Mouse (Mus musculus): Measurements from ENCODE around the gene Gm5148. TPM values are rescaled to one million over a fixed set of nuclear protein-coding genes. Genes with fewer than 3 reads are reported as not detected.

Gm5148 gene
- polyA plus RNA-seq, 1 experiment from 2014 or later = 4.1 TPM

DNA sequence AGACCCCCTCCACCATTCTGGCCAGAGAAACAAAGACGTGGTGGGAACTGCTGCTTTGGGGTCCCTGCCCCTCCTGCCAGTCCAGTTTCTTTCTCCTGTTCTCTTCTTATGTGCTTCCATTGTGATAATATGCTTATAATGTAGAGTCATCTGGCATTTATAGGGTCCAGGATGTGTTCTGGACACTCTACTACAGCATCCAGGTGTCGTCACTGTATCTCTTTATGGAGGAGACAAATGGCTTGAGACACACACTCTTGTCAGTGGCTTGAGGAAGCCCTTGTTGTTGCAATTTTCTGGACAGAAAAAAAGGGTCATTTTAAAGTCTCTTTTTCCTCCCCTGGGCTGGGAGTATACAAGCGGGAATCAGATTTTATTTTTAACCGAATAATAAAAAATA, 33.3 kb upstream of the Gm5148 start:
- no peaks in the 10 kb centered on the region; the same call in 1 of the 2 replicates for H3K9me3 ChIP-seq (ENCODE audit: low read length)
- ATAC-seq = no peak
- H3K4me2 ChIP-seq (ENCODE audit: low read depth, low read length) = peak overlapping the region; percentile 49; the same call in 1 of the 2 replicates
- no peaks in the 10 kb centered on the region for H3K27me3 ChIP-seq (ENCODE audit: insufficient read depth, low read length)
- no peak overlapping the region for H3K4me3 ChIP-seq (ENCODE audit: low read depth, low read length)
- H3K36me3 ChIP-seq (replicated peaks; ENCODE audit: insufficient read depth, low read length) = no peaks in the 10 kb centered on the region
- WGBS (ENCODE audit: insufficient replicate concordance) = 34% methylated on average over 4 of the region's 4 CpGs
- peak overlapping the region; percentile 91 for H3K27ac ChIP-seq (ENCODE audit: low read depth)
- H3K4me1 ChIP-seq (ENCODE audit: insufficient read depth) = peaks cover 19% of the 10 kb centered on the region
- DNase-seq = no peak
- no peak overlapping the region for H3K9ac ChIP-seq (replicated peaks)
- TF ChIP-seq EP300 (IDR thresholded peaks at IDR 0.05; ENCODE audit: low read depth) (no peak), CTCF (IDR thresholded peaks at IDR 0.05; ENCODE audit: low read depth) (no peak)

- ATAC-seq = no peak
- no peak overlapping the region for H3K4me3 ChIP-seq (ENCODE audit: low read depth, low read length)
- no peaks in the 10 kb centered on the region; the same call in 1 of the 2 replicates for H3K9me3 ChIP-seq (ENCODE audit: low read length)
- WGBS (ENCODE audit: insufficient replicate concordance) = 64% methylated on average over 2 of the region's 2 CpGs
- H3K36me3 ChIP-seq (replicated peaks; ENCODE audit: insufficient read depth, low read length) = no peaks in the 10 kb centered on the region
- peaks cover 14% of the 10 kb centered on the region for H3K4me1 ChIP-seq (ENCODE audit: insufficient read depth)
- DNase-seq = no peak
- no peaks in the 10 kb centered on the region for H3K27me3 ChIP-seq (ENCODE audit: insufficient read depth, low read length)
- H3K4me2 ChIP-seq (ENCODE audit: low read depth, low read length) = no peak overlapping the region
- H3K9ac ChIP-seq (replicated peaks) = no peak overlapping the region
- no peak overlapping the region for H3K27ac ChIP-seq (ENCODE audit: low read depth)
- no peak for TF ChIP-seq EP300 (IDR thresholded peaks at IDR 0.05; ENCODE audit: low read depth)
- no peak for TF ChIP-seq CTCF (IDR thresholded peaks at IDR 0.05; ENCODE audit: low read depth)
These were observed 31.7 kb upstream of the Gm5148 start for GRCm38 (mm10) chr3:37756005-37756404.

- Histone ChIP-seq H3K27ac (ENCODE audit: low read depth) (no peak overlapping the region), H3K4me3 (ENCODE audit: low read depth, low read length) (no peak overlapping the region), H3K4me1 (ENCODE audit: insufficient read depth) (peaks cover 10% of the 10 kb centered on the region; the same call in 1 of the 2 replicates), H3K4me2 (ENCODE audit: low read depth, low read length) (no peak overlapping the region), H3K9me3 (ENCODE audit: low read length) (no peaks in the 10 kb centered on the region), H3K9ac (replicated peaks) (no peak overlapping the region), H3K36me3 (replicated peaks; ENCODE audit: insufficient read depth, low read length) (no peaks in the 10 kb centered on the region), H3K27me3 (ENCODE audit: insufficient read depth, low read length) (no peaks in the 10 kb centered on the region)
- 88% methylated on average over 3 of the region's 3 CpGs for WGBS (ENCODE audit: insufficient replicate concordance)
- TF ChIP-seq EP300 (IDR thresholded peaks at IDR 0.05; ENCODE audit: low read depth) (no peak), CTCF (IDR thresholded peaks at IDR 0.05; ENCODE audit: low read depth) (no peak)
- ATAC-seq (no peak), DNase-seq (no peak)
These were observed 30.3 kb upstream of the Gm5148 start for GRCm38 (mm10) chr3:37754639-37755038.

- DNase-seq = no peak
- no peak overlapping the region for H3K9ac ChIP-seq (replicated peaks)
- H3K27ac ChIP-seq (ENCODE audit: low read depth) = no peak overlapping the region
- 78% methylated on average over 3 of the region's 3 CpGs for WGBS (ENCODE audit: insufficient replicate concordance)
- no peaks in the 10 kb centered on the region for H3K9me3 ChIP-seq (ENCODE audit: low read length)
- H3K4me1 ChIP-seq (ENCODE audit: insufficient read depth) = peaks cover 9% of the 10 kb centered on the region; the same call in 1 of the 2 replicates
- no peaks in the 10 kb centered on the region for H3K27me3 ChIP-seq (ENCODE audit: insufficient read depth, low read length)
- H3K4me2 ChIP-seq (ENCODE audit: low read depth, low read length) = no peak overlapping the region
- no peak overlapping the region for H3K4me3 ChIP-seq (ENCODE audit: low read depth, low read length)
- no peak for TF ChIP-seq CTCF (IDR thresholded peaks at IDR 0.05; ENCODE audit: low read depth)
- TF ChIP-seq EP300 (IDR thresholded peaks at IDR 0.05; ENCODE audit: low read depth) = no peak
- no peaks in the 10 kb centered on the region for H3K36me3 ChIP-seq (replicated peaks; ENCODE audit: insufficient read depth, low read length)
- no peak for ATAC-seq
These were observed 28.9 kb upstream of the Gm5148 start for GRCm38 (mm10) chr3:37753148-37753547.

DNA sequence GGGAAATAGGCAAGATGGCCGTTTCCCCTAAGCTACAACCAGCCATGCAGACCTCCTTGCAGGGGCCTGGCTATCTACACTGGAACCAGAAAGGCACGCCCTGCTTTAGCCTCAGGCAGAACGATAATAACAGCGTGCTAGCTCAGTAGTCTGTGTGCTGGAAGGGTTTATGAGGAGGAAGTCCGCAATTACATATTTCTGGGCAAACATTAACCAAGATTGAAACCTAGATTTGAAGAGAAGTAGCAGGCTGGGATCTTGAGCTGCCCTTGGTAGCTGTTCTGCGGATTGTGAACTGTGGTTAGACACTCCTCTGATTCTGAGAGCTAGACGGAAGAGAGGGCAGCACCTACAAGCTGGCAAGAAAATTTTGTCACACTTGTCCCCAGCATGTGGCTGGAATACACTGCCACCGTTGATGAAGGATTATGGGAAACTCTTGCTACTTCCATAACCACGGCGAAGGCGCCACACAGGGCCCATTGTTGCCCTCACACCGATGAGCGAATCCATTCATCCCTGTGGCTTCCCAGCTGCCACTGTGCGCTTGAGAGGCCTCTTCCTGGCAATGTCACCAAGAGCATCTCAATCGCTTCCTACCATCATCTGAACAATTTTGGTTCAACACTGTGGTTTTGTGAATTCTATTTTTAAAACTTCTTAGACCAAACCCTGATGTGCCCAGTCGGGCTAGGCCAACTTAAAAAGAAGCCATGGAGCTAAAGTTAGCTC, 23.9 kb upstream of the Gm5148 start:
- H3K9me3 ChIP-seq (ENCODE audit: low read length) = no peaks in the 10 kb centered on the region
- peak overlapping the region; percentile 55 for H3K27ac ChIP-seq (ENCODE audit: low read depth)
- H3K4me1 ChIP-seq (ENCODE audit: insufficient read depth) = peaks cover 10% of the 10 kb centered on the region
- TF ChIP-seq CTCF (IDR thresholded peaks at IDR 0.05; ENCODE audit: low read depth) (no peak), EP300 (IDR thresholded peaks at IDR 0.05; ENCODE audit: low read depth) (no peak)
- H3K4me3 ChIP-seq (ENCODE audit: low read depth, low read length) = no peak overlapping the region
- no peaks in the 10 kb centered on the region for H3K27me3 ChIP-seq (ENCODE audit: insufficient read depth, low read length)
- ATAC-seq (peak; percentile 85), DNase-seq (no peak)
- H3K36me3 ChIP-seq (replicated peaks; ENCODE audit: insufficient read depth, low read length) = no peaks in the 10 kb centered on the region
- no peak overlapping the region for H3K9ac ChIP-seq (replicated peaks)
- no peak overlapping the region for H3K4me2 ChIP-seq (ENCODE audit: low read depth, low read length)
- whole genome bisulfite sequencing (ENCODE audit: insufficient replicate concordance) = 42% methylated on average over 16 of the region's 16 CpGs

- ATAC-seq = peak; percentile 47
- no peaks in the 10 kb centered on the region for H3K9me3 ChIP-seq (ENCODE audit: low read length)
- no peak for TF ChIP-seq CTCF (IDR thresholded peaks at IDR 0.05; ENCODE audit: low read depth)
- no peak for TF ChIP-seq EP300 (IDR thresholded peaks at IDR 0.05; ENCODE audit: low read depth)
- H3K27me3 ChIP-seq (ENCODE audit: insufficient read depth, low read length) = no peaks in the 10 kb centered on the region
- no peak overlapping the region for H3K4me3 ChIP-seq (ENCODE audit: low read depth, low read length)
- peak overlapping the region; percentile 55 for H3K27ac ChIP-seq (ENCODE audit: low read depth)
- DNase-seq = no peak
- H3K4me1 ChIP-seq (ENCODE audit: insufficient read depth) = peaks cover 10% of the 10 kb centered on the region
- no peak overlapping the region for H3K4me2 ChIP-seq (ENCODE audit: low read depth, low read length)
- no peaks in the 10 kb centered on the region for H3K36me3 ChIP-seq (replicated peaks; ENCODE audit: insufficient read depth, low read length)
- WGBS (ENCODE audit: insufficient replicate concordance) = 46% methylated on average over 9 of the region's 9 CpGs
- no peak overlapping the region for H3K9ac ChIP-seq (replicated peaks)
These were observed 23.1 kb upstream of the Gm5148 start for GRCm38 (mm10) chr3:37747258-37748001.
